Mouse (Mus musculus): ENCODE results near the gene Ccndbp1.

GRCm38 (mm10) chr2:121036733-121037341 lies 28.6 kb downstream of the Ccndbp1 start, which contains the start of gene Epb42:
- TF ChIP-seq FLI1 (IDR thresholded peaks at IDR 0.05; ENCODE audit: low read length) (no peak), GATA1 (IDR thresholded peaks at IDR 0.05; ENCODE audit: borderline replicate concordance, low read length) (no peak)
